Mouse (Mus musculus): ENCODE measurements around the gene Spats2. TPM values are rescaled to one million over a fixed set of nuclear protein-coding genes. Genes with fewer than 3 reads are reported as not detected.

The Spats2 gene
- total and polyA plus RNA-seq, 2 experiments from 2014 or later, result 24.4 to 29.6 TPM

DNA sequence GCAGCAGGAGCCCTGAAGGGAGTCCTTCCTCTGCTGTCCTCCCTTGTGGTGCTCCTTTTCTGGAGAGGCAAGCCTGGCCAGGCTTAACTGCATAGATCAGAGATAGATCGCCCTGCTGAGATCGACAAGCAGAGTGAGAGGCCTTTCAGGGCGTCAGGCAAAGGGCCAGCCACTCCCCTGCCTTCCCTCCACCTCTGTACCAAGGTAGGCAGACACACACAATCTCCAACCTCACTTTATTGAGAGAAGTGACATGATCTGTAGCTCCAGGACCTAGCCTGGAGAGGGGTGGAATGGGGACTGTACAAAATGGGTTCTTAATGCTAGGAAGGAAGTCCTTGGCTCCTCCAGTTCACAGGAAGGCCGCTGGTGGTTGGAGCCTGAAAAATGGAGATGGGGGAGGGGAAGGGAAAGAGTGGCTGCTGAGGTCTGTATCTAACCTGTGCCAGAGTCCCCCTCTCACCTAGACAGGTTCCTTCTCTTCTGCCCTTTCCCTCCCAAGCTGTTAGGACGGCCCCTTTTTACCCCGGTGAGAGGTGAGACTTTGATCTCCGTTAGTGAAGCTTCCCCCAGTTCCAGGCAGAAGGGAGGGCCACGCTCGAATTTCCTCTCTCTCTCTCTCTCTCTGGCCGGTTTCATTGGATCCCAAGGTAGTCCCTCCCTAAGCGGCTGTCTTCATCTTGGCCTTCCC, 41.7 kb upstream of the Spats2 start:
- no peak for ATAC-seq
- 12% methylated on average over 11 of the region's 11 CpGs for WGBS
- peaks cover 48% of the 10 kb centered on the region for H3K27me3 ChIP-seq (ENCODE audit: insufficient read depth, low read length)

DNA sequence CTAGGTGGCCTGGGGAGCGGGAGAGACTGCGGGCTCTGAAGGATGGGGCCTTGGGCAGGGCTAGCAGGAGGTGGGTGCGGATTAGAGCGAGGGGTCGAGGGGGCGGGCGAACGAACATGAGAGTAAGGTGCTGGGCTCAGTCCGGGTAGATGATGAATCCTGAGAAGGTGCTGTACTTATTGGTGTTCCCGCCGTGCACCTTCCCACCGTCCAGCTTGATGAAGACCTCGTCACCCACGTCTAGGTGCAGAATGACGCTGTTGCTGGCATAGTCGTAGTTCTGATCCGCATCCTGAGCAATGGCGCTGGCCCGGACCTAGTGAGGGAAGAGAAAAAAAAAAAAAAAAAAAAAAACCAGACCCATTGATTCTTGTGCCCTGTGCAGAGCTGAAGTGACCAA, 41.1 kb upstream of the Spats2 start:
- Histone ChIP-seq H3K4me1 (ENCODE audit: insufficient read depth) (no peaks in the 10 kb centered on the region), H3K27me3 (ENCODE audit: insufficient read depth, low read length) (peaks cover 54% of the 10 kb centered on the region), H3K4me2 (ENCODE audit: low read depth) (no peak overlapping the region), H3K36me3 (ENCODE audit: insufficient read depth) (no peaks in the 10 kb centered on the region), H3K9ac (no peak overlapping the region), H3K4me3 (ENCODE audit: low read depth, low read length) (no peak overlapping the region), H3K9me3 (ENCODE audit: low read length) (no peaks in the 10 kb centered on the region), H3K27ac (ENCODE audit: low read depth, low read length) (no peak overlapping the region)
- WGBS, result 16% methylated on average over 19 of the region's 19 CpGs
- DNase-seq, result no peak
- ATAC-seq, result no peak
- no peak for TF ChIP-seq CTCF (IDR thresholded peaks at IDR 0.05; ENCODE audit: low read depth)

More for the DNA sequence above, 41.7 kb upstream of the Spats2 start:
- no peaks in the 10 kb centered on the region for H3K36me3 ChIP-seq (ENCODE audit: insufficient read depth)
- H3K9ac ChIP-seq, result no peak overlapping the region
- no peak for DNase-seq
- H3K9me3 ChIP-seq (ENCODE audit: low read length), result no peaks in the 10 kb centered on the region
- no peak for TF ChIP-seq CTCF (IDR thresholded peaks at IDR 0.05; ENCODE audit: low read depth)
- no peaks in the 10 kb centered on the region for H3K4me1 ChIP-seq (ENCODE audit: insufficient read depth)
- H3K4me2 ChIP-seq (ENCODE audit: low read depth), result no peak overlapping the region
- H3K27ac ChIP-seq (ENCODE audit: low read depth, low read length), result no peak overlapping the region
- no peak overlapping the region for H3K4me3 ChIP-seq (ENCODE audit: low read depth, low read length)

DNA sequence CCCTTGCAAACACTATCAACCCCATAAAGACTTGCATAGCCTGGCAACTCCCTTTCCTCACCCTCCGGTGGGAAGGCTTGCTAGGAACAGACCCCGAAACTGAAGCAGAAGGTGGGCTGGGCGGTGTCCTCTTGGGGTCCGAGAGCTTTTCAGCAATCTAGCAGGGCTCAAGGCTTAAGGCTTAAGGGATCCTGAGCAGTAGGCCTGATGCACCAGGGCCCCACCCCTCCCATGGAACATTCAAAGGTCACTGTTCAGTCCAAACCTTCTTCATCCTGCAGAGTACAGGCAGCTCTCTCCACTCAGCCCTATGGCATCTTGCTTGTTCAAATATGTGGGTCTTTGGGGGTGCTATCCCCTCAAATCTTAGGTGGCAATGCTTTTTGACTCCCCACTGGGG, 39.7 kb upstream of the Spats2 start:
- ATAC-seq, result no peak
- H3K4me3 ChIP-seq (ENCODE audit: low read depth, low read length), result no peak overlapping the region
- no peak overlapping the region for H3K27ac ChIP-seq (ENCODE audit: low read depth, low read length)
- no peaks in the 10 kb centered on the region for H3K9me3 ChIP-seq (ENCODE audit: low read length)
- no peak overlapping the region for H3K4me2 ChIP-seq (ENCODE audit: low read depth)
- H3K27me3 ChIP-seq (ENCODE audit: insufficient read depth, low read length), result peaks cover 59% of the 10 kb centered on the region
- DNase-seq, result no peak
- TF ChIP-seq CTCF (IDR thresholded peaks at IDR 0.05; ENCODE audit: low read depth), result no peak
- H3K9ac ChIP-seq, result no peak overlapping the region
- H3K36me3 ChIP-seq (ENCODE audit: insufficient read depth), result no peaks in the 10 kb centered on the region
- 74% methylated on average over 4 of the region's 4 CpGs for WGBS
- no peaks in the 10 kb centered on the region for H3K4me1 ChIP-seq (ENCODE audit: insufficient read depth)

DNA sequence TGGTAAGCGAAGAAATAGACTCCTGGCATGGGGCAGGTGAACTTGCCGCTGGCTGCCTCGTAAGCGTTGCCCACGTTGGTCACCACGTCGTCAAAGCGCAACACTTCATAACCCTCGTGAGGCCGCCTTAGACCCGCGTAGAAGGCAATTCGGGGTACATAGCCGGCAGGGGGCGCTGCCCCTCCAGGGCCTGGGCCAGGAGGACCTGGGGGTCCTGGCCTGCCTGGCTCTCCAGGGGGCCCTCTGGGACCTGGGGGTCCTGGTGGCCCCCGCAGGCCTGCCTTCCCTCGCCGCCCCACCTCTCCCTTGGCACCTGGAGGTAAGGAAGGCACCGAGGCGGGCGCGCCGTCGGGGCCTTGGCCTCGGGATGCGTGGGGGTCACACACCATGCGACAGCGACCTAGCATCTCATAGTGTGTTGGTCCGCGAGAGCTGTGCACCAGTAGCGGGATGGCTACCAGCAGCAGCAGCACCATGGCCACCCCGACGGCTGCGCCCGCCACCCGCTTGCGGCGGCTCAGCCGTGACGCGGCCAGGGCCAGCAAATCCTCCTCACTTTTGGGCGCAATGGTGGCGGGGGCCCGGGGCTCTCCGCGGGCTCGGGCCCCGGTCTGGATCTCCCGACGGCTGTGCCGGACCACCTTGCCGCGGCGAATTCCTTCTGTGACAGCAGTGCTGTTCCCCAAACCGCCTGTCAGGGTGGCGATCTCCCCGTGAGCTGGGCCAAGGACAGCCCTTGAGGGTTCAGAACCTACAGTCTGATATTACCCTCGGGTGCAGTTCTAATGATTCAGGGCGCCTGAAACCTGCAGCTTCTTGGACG, 38.3 kb upstream of the Spats2 start, which contains the start of gene C1ql4:
TSS of gene C1ql4 (minus strand) at position 565 of the 823 bp plus-strand sequence.
- no peaks in the 10 kb centered on the region for H3K36me3 ChIP-seq (ENCODE audit: insufficient read depth)
- DNase-seq (no peak), ATAC-seq (no peak)
- peak; percentile 44 for TF ChIP-seq CTCF (IDR thresholded peaks at IDR 0.05; ENCODE audit: low read depth)
- H3K9ac ChIP-seq, result no peak within 1 kb of the TSS
- peak within 1 kb of the TSS; percentile 45 for H3K4me2 ChIP-seq (ENCODE audit: low read depth)
- H3K27me3 ChIP-seq (ENCODE audit: insufficient read depth, low read length), result peaks cover 63% of the 10 kb centered on the region
- 8% methylated on average over 60 of the region's 60 CpGs for WGBS
- H3K4me3 ChIP-seq (ENCODE audit: low read depth, low read length), result peak within 1 kb of the TSS; percentile 26
- H3K4me1 ChIP-seq (ENCODE audit: insufficient read depth), result no peaks in the 10 kb centered on the region
- H3K27ac ChIP-seq (ENCODE audit: low read depth, low read length), result no peak within 1 kb of the TSS
- no peaks in the 10 kb centered on the region for H3K9me3 ChIP-seq (ENCODE audit: low read length)

DNA sequence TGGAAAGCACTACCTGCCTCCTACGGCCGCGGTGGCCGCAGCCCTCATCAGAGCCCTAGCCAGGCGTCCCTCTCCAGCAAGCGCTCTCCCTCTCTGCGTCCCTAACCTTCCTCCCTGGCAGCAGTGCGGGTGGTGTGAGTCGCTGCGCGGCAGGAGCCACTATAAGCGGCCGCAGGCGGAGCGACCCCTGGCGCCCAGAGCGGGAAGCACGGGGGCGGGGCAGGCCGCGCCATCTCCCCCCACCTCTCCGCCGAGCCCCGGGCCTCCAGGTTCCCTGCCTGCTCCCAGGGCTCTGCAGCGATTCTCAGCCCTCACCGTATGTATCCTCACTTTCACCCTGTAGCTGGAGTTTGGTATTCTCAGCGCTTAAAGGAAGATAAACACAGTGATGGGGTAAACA, 37.4 kb upstream of the Spats2 start:
- H3K27me3 ChIP-seq (ENCODE audit: insufficient read depth, low read length), result peaks cover 63% of the 10 kb centered on the region

DNA sequence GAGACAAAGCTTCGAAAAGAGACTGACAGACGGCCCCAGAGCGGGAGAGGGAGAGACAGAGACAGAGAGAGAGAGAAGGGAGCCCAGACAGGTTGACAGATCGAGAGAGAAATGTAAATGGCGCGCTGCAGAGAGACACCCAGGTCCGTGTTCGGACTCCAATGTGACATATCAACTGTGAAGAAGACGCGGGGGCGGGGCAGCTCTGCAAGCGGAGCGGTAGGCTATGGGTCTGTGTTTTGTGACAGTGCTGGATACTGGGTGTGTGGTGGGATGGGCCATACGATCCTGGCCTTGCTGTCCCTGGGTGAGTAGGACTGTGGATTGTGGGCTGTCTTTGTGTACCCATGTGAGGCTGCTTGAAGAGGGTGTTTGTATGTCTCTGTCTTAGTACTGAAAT, 36.6 kb upstream of the Spats2 start:
- DNase-seq (no peak), ATAC-seq (no peak)
- no peak overlapping the region for H3K4me3 ChIP-seq (ENCODE audit: low read depth, low read length)
- no peak overlapping the region for H3K27ac ChIP-seq (ENCODE audit: low read depth, low read length)
- peaks cover 60% of the 10 kb centered on the region for H3K27me3 ChIP-seq (ENCODE audit: insufficient read depth, low read length)
- no peaks in the 10 kb centered on the region for H3K36me3 ChIP-seq (ENCODE audit: insufficient read depth)
- no peaks in the 10 kb centered on the region for H3K4me1 ChIP-seq (ENCODE audit: insufficient read depth)
- no peaks in the 10 kb centered on the region for H3K9me3 ChIP-seq (ENCODE audit: low read length)
- 24% methylated on average over 14 of the region's 14 CpGs for WGBS
- H3K9ac ChIP-seq, result no peak overlapping the region
- no peak for TF ChIP-seq CTCF (IDR thresholded peaks at IDR 0.05; ENCODE audit: low read depth)
- no peak overlapping the region for H3K4me2 ChIP-seq (ENCODE audit: low read depth)

More for the DNA sequence above, 37.4 kb upstream of the Spats2 start:
- Histone ChIP-seq H3K4me2 (ENCODE audit: low read depth) (peak overlapping the region; percentile 45), H3K4me1 (ENCODE audit: insufficient read depth) (no peaks in the 10 kb centered on the region), H3K9me3 (ENCODE audit: low read length) (no peaks in the 10 kb centered on the region), H3K9ac (no peak overlapping the region), H3K27ac (ENCODE audit: low read depth, low read length) (no peak overlapping the region), H3K4me3 (ENCODE audit: low read depth, low read length) (peak overlapping the region; percentile 26), H3K36me3 (ENCODE audit: insufficient read depth) (no peaks in the 10 kb centered on the region)
- WGBS, result under 1% methylated on average over 27 of the region's 27 CpGs
- DNase-seq (peak; percentile 80), ATAC-seq (peak; percentile 88)
- TF ChIP-seq CTCF (IDR thresholded peaks at IDR 0.05; ENCODE audit: low read depth), result peak; percentile 79

DNA sequence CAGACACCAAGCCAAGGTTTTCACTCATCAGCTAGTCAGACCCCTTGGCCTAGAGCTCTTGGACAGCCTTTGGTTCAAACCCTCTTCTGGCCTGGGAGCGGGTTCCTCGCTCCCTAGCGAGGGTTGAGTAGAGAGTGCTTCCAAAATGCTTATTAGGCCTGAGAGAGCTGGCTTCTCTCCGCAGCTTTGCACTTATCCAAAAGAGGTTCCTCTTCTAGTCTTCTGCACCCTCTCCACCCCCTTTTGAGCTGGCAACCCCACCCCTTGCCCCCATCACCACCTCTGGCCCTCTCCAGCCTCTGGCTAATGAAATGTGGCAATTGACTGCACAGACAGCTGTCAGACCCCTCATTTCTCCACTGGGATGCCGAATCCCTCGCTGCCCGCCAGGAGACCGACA, 32.8 kb upstream of the Spats2 start, which contains the start of gene Dnajc22:
TSS of gene Dnajc22 (plus strand) at position 301 of the 400 bp plus-strand sequence.
- Histone ChIP-seq H3K4me3 (ENCODE audit: low read depth, low read length) (peak within 1 kb of the TSS; percentile 43), H3K36me3 (ENCODE audit: insufficient read depth) (no peaks in the 10 kb centered on the region), H3K4me1 (ENCODE audit: insufficient read depth) (0 out of 2 replicates have a peak, but pooled peaks cover 10% of the 10 kb centered on the region), H3K27ac (ENCODE audit: low read depth, low read length) (no peak within 1 kb of the TSS), H3K9ac (peak within 1 kb of the TSS; percentile 56), H3K9me3 (ENCODE audit: low read length) (no peaks in the 10 kb centered on the region), H3K27me3 (ENCODE audit: insufficient read depth, low read length) (peaks cover 54% of the 10 kb centered on the region), H3K4me2 (ENCODE audit: low read depth) (peak within 1 kb of the TSS; percentile 88)
- no peak for TF ChIP-seq CTCF (IDR thresholded peaks at IDR 0.05; ENCODE audit: low read depth)
- WGBS, result 27% methylated on average over 8 of the region's 8 CpGs
- DNase-seq, result no peak
- no peak for ATAC-seq
